Mouse (Mus musculus): ENCODE results near the gene Cel. TPM values are rescaled to one million over a fixed set of nuclear protein-coding genes. Genes with fewer than 3 reads are reported as not detected.
A peak's percentile ranks its signal among the peaks of the same experiment; 100 is the strongest.
"Not testable (repeated sequence)": the region's sequence is repeated elsewhere in the genome, so short reads cannot be mapped to it uniquely, and the experiment has no call there.

Cel gene
- total RNA-seq, 2 experiments from 2014 or later = not detected

DNA sequence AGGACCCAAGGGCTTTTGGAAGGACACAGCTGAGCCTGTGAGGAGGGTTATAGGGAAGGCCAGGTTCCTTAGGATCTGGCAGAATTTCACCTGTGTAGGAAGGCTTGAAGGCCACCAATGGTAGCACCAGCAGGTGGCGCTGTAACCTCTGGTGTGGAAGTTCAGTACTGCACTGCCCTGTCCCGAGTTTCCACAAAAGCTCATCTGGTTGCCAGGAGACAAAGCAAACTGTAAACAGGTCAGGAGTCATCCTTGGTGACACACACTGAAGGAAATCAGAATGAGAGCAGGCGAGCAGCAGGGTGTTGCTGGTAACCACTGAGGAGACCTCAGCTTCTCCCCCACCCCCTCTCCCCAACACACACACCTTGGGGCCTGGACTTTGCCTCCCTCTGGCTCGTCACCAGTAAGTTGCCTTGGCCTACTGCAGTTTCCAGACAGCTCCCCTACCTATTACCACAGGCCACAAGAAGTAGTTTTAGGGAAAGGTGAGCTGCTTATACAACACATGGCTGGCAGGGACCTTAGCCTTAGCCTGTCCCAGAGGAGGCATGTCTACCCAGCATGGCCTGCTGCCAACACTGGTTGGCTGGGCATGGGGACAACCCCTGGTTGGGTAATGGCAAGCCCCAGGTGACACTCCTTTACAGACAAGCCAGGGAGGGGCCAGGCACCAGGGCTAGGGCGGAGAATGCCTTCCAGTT lies 45.8 kb downstream of the Cel start:
- DNase-seq = peak; percentile 90

DNA sequence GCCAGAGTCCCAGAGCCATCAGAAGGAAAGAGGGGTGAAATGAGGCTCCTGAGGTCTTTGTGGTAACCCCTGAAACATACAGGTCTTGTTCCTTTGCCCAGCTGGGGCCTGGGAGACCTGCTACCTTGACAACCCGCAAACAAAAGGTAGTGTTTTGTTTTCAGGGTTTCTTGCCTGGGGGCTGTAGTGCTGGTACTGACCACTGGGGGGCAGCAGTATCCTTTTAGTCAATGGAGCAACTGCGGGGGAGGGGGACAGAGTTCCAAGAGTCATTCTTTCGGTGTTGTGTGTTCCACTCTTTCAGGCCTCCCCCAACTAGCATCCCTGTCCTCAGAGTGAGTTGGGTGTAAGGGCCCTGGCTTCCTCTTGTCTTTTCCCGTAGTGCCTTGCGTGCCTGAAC lies 48.7 kb downstream of the Cel start:
- DNase-seq = peak; percentile 91

DNA sequence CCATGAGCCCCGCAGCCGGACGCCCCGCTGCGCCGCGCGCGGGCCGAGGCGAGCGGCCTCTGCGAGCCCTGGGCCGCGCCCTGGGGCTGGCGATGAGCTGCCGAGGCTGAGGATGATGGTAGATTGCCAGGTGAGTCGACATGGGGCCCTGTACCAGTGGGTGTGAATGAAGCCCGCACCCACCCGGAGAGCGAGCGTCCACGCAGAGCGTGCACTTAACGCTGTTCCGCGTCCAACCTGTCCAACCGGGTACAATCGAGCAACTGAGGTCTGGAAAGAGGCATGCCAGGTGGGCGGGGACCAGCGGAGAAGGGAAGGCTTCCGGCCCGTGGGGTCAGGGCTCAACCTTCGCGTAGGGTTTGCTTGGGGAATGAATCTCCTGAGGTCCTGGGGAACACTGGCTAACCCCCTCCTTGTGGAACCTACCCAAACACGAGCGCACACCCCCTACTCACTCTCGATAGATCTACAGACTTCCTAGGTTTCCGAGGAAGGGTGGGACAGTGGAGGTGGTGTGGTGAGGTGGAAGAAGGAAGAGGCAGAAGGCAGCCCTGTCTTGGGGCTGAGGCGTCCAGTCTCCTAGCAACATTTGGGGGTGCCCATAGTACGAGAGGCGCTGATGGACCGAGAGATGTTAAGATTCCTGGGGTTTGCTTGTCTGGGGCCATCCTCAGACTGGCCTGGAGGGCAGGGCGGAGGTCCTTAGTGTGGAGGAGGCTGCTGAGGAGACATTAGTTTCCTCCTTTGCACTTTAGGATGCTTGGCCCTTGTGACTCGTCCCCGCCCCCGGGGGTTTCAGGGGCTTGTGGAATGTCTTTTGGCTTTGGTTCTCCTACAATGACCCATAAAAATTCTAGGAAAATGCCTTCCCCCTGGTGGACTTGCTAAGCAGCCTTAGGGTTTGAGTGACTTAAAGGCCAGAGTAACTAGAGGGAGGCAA lies 49.5 kb downstream of the Cel start:
- peak; percentile 33 for DNase-seq

DNA sequence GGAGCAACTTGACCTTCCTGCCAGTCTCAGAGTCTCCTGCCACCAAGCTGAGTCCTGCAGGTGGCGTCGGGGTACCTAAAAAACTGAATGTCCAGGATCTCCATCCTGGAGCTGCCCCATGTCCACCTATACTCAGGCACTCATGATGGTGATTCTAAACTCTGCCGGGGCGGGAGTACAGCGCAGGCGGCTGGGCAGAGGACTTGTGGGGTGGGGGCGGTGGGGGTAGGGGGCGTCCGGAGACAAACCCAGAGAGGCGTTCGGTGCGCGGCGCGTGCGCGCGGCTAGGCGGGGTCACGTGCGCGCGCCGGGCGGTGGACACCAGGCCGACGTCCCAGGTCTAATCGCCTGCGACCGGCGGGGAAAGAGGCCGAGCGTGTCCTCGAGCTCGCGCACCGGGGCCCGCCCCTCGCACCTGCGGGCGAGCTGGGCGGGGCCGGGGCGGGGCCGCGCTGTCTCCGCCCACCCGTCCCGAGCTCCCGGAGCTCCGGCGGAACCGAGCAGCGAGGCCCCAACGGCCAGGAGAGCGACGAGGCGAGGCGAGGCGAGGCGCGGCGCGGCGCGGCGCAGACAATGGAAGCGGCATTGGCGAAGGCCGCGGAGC lies 50.3 kb downstream of the Cel start, which contains the start of gene Ralgds:
Gene Ralgds (plus strand): TSS at position 328 of the 604 bp plus-strand sequence.
- peak; percentile 47 for DNase-seq

DNA sequence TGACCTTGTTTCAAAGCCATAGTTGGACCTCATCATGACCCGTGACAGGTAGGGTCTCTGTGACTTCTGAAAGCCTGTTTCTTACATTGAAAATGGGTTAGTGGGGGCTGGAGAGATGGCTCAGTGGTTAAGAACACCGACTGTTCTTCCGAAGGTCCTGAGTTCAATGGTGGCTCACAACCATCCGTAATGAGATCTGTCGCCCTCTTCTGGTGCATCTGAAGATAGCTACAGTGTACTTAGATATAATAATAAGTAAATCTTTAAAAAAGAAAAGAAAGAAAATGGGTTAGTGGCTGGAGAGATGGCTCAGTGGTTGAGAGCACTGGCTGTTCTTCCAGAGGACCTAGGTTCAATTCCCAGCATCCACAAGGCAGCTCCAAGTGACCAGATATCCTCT lies 51.6 kb downstream of the Cel start:
- not testable (repeated sequence) for DNase-seq

DNA sequence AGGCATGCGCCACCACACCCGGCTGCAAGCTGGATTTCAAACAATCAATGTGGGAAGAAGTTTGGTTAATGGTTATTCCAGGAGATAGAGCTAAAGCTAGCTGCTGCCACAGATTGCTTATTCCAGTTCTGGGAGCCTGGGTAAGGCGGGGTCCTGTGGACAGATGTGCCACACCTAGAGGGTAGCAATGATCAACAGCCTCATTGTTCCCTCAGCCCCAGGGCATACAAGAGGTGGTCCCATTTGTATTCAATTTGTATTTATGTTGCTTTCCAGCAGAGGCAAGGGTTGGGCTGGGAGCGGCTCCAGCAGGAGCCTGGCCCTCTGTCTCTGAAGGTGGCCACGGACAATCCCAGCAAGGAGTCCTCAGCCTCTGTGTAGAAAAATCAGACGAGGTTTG lies 56.9 kb downstream of the Cel start:
- peak; percentile 1 for DNase-seq

DNA sequence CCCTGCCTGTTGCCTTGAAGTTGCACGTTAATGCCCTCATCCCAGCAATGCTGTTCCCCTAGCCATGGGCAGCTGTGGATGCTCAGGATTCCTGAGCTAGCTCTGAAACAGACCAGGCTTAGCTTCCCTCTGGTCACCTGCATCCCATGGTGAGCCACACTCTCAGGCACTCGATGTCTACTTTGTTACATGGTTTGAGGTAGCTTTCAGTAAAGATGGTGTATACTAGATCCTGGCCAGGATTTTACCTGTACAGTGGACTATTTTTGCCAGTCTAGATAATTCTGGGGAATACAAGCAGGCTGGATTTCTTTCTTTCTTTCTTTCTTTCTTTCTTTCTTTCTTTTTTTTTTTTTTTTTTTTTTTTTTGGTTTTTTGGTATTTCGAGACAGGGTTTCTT lies 57.4 kb downstream of the Cel start, which contains the start of gene Gm10134:
Gene Gm10134 (plus strand): TSS at position 301 of the 400 bp plus-strand sequence.
- no peak for DNase-seq

Small RNA genes within 50 kb of the gene (microRNA-seq; reads per million reads assigned to microRNA genes)
- gene Gm22824 = 0 reads per million in 2 experiments

Other genes with a start within 250 kb of the Cel start
- gene Ppp1r26, start 116.6 kb downstream of the Cel start, total RNA-seq (2021) = 1 to 10 TPM; 6.9 to 7.4 TPM
- gene 1700007K13Rik, start 97.1 kb downstream of the Cel start, total RNA-seq (2021) = not detected
- 10 to 100 TPM; 48.3 to 50.4 TPM for gene Mrps2, start 95.3 kb downstream of the Cel start, total RNA-seq (2021)
- 1 to 10 TPM in 1 of 2 experiments, under 1 TPM in 1; 0.83 to 1.8 TPM for gene Gbgt1, start 66.5 kb downstream of the Cel start, total RNA-seq (2021)
- 1 to 10 TPM in 1 of 2 experiments, not detected in 1; 1.2 TPM for gene Gm10134, start 57.3 kb downstream of the Cel start, total RNA-seq (2021)
- 10 to 100 TPM; 23.9 to 26.0 TPM for gene Ralgds, start 50.3 kb downstream of the Cel start, total RNA-seq (2021)
- 10 to 100 TPM; 17.8 to 18.3 TPM for gene Gtf3c5, start 20.3 kb upstream of the Cel start, total RNA-seq (2021)
- not detected for gene Gfi1b, start 58.6 kb upstream of the Cel start, total RNA-seq (2021)
- 10 to 100 TPM; 16.4 to 17.5 TPM for gene Tsc1, start 77.8 kb upstream of the Cel start, total RNA-seq (2021)
- gene Spaca9, start 136.3 kb upstream of the Cel start, total RNA-seq (2021) = under 1 TPM; 0.59 to 0.71 TPM
- gene Ak8, start 136.8 kb upstream of the Cel start, total RNA-seq (2021) = not detected

Measured in heart, postnatal 4 days (tissue).